Mouse (Mus musculus) gonadal fat pad, adult 2 months (tissue): ENCODE results near the gene Fbll1. TPM values are rescaled to one million over a fixed set of nuclear protein-coding genes. Genes with fewer than 3 reads are reported as not detected.

Experiments used
- DNase-seq: peaks from one replicate; pipeline ENCODE4 v3.0.0-alpha.2; 2012; ENCODE audit warnings: low read depth
- polyA plus RNA-seq: library from polyadenylated mRNA; depleted of rRNA; stranded (reverse); fragments of >200 nt; gene quantifications from 2 replicates; pipeline ENCODE4 v1.2.3, GENCODE M21; 2012; rRNA removed

The Fbll1 gene
- polyA plus RNA-seq, 1 experiment: not detected

DNA sequence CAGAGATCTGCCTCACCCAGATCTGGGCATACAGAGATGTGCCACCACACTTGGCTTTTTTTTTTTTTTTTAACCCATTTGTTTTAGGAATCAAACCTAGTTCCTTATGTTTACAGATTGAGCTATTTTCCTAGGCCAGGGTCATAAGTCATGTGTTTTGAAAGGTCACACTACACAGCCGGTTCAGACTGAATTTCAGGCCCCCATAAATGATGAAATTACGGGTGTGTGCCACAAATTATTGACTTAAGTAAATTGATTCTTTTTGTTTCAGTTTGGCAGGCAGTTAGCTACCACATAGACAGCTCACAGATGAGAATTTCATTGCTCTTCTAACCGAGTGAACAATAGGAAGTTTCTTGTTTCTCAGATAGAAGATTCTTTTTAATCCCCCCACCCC, 14.7 kb downstream of the Fbll1 start:
- DNase-seq: no peak

DNA sequence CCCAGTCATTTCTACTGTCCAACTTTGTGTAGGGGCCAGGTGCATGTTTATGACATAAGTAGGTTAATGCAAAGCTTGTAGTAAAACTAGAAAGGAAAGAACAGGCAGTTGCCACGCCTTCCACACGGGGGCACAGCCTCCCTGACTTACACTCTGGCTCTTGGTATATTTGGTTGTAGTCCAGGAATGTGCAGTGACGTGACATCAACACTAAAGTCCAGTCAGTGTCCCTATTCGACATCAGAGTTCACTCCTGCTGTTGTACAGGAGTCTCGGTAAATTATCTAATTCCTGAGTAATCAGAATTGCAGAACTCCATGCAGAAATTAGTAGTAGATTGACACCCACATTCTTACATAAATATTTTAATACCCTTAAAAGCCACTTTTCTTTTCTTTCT, 15.6 kb downstream of the Fbll1 start:
- no peak for DNase-seq

DNA sequence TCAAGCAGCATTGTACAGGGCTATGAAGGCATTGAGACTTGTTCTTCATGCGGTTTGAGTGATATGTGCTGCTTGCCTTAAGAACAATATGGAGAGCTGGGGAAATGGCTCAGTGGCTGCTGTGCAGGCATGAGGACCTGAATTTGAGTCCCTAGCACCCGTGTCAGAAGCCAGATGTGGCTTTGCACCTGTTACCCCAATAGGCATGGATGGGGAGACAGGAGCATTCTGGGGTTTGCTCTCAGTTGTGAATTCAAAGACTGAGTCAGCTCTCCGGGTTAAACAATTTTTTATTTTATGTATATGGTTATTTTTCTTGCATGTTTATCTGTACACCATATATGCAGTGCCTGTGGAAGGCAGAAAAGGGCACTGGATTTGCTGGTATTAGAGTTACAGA, 16.2 kb downstream of the Fbll1 start:
- DNase-seq: no peak

- DNase-seq: no peak
Observed at GRCm38 (mm10) chr11:35780336-35780735, 18.3 kb downstream of the Fbll1 start.

DNA sequence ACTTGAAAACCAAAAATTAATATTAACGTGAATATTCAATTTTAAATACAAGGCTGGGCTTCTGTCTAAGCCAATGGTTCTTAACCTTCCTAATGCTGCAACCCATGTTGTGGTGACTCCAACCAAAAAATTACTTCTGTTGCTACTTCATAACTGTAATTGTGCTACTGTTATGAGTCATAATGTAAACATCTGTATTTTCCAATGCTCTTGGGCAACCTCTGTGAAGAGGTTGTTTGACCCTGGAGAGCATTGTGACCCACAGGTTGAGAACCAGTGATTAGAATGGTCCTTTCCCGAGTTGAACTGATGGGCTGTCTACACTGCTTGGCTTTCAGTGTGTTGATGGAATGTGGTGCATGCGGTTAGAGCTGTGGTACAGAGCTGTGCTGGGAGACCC, 22.2 kb downstream of the Fbll1 start:
- DNase-seq: no peak

GRCm38 (mm10) chr11:35775606-35776005, 23.1 kb downstream of the Fbll1 start:
- no peak for DNase-seq

GRCm38 (mm10) chr11:35770741-35771504, 27.8 kb downstream of the Fbll1 start:
- DNase-seq: no peak

DNA sequence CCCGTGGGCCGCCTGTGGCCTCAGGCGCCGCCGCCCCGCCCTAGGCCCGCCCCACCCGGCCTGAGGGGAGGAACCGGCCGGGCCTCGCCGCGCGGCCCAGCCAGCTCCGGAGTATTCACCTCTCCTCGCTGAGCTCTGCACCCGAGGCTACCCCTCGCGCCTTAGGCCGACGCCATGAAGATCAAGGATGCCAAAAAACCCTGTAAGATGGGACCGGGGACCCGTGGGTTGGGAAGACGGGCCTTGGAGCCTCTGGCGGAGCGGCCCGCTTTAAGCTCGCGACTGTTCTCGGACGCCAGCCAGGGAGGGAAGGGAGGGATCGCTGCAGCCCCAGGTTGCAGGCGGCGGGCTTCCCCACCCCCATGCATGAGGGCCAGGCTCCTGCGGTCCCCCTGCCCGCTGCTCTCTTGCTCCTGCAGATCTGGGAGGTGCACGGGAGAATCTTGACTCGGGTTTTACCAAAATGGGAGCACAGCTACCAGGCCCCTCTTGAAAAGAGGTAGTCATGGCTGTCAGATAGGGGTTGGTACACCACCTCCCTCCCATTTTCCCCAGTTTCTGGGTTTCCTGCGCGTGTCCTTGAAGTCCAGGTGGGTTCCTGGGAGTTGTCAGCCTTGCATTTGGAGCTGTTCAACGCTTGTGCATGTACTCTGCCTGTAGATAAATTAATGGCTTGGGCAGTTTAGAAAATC, 28.8 kb downstream of the Fbll1 start:
- DNase-seq: no peak

GRCm38 (mm10) chr11:35769188-35769745, 29.4 kb downstream of the Fbll1 start, which contains the start of gene Pank3:
TSS of gene Pank3 (plus strand) at chr11:35769484.
- DNase-seq: no peak

DNA sequence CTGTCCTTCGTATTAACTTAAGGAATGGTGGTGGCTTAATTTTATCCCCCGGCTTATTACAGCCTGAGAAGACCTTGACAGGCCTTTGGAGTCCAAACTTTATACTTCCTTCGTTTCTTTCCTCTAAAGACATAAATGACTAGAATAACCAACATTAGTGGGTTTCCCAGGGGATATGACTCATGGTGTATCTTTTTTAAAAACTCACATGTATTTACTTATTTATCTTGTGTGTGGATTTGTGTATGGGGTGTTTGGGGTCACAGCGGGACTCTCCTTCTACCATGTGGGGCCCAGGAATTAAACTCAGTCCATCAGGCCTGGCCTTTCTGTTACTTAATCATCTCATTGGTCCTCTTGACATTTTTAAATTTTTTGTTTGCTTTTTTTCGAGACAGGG, 31.8 kb downstream of the Fbll1 start:
- DNase-seq: no peak

DNA sequence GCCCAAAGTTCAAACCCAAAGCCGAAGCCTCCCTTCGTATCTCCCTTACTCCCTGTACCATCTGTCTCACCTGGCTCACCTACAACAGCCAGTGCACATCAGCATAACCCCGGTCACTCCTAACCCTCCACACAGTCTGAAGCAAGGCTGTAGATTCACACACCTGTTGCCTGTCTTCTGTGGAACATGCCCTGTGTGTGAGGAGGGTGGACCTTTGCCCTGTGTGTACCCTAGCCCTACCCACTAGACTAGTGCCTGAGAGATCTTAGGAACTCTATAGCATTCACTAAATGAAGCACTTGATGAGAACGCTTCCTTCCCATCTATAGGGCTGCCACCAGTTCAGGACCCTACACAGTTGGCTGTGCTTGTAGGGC, 38.1 kb downstream of the Fbll1 start:
- DNase-seq: no peak

GRCm38 (mm10) chr11:35760001-35760626, 38.6 kb downstream of the Fbll1 start:
- DNase-seq: no peak

DNA sequence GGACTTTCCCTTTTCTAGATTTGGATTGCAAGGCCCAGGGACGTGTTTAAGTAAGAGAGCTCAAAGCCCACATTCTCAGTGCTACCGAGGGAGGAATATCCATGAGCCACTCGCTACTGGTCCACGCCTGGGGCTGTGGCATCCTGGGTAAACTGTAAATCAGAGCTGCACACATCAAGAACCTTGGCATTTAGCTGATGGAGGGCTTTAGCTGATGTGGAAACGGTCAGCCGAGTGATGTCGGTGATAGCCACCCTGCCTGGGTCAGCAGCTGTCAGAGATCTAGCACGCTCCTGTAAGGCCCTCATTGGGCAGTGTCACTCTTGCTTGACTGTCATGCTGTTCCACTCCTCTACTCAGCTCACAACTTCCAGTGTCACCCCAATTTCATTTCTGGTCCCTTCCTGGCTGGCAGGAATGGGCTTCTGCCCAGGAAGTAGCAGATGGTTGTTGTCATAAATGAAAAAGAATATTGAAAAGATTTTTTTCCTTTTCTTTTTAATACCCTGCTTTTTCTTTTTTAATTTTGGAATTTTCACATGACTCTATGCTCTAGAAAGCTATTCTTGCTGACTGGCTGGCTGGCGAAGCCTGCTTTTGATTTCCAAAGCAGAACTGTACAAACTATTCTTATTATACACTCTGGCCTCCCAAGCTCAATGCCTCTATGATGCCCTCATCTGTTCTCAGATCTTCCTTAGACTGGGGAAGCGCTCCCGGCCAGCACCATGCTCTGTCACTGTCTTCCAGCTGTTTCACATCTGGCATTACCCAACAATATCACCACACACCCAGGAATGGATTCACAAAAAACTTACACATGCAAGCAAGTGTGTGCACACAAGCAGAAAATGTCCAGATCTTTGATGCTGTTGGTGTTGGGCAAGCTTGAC, 42.0 kb downstream of the Fbll1 start:
- no peak for DNase-seq

- no peak for DNase-seq
Observed at GRCm38 (mm10) chr11:35755546-35755945, 43.1 kb downstream of the Fbll1 start.

DNA sequence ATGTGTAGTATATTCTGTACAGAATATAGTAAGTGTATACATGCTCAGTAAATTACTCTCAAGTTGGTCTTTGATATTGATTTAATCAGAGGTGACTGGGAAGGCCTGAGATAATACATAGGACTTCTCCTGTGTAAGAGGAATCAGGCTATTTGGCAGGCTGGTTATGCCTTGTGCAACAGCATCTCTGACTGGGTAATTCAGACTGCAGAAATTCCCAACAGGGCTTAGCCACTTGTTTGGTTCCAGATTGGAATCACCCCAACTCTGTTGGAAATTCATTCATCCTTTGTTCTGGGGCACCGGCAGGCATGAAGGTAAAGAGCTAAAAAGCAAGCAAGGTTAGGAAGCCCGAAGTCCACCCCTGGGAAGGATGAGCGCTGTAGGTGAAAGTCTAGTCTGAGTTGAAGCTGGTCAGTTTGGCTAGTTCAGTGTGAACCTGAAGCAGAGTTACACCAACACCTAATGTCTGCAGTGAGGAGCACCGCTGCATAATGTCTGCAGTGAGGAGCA, 43.7 kb downstream of the Fbll1 start:
- DNase-seq: no peak

GRCm38 (mm10) chr11:35750578-35750977, 48.1 kb downstream of the Fbll1 start:
- peak; percentile 100 for DNase-seq

Other genes starting within 250 kb of the Fbll1 start
- 33.6 and 38.0 TPM in 2 replicates for gene Pank3, start 29.4 kb downstream of the Fbll1 start, polyA plus RNA-seq
- gene Rars, start 35.6 kb upstream of the Fbll1 start, polyA plus RNA-seq: 21.4 and 21.9 TPM in 2 replicates
- gene Wwc1, start 181.6 kb upstream of the Fbll1 start, polyA plus RNA-seq: 42.3 and 54.4 TPM in 2 replicates